In the genomic region with DNA sequence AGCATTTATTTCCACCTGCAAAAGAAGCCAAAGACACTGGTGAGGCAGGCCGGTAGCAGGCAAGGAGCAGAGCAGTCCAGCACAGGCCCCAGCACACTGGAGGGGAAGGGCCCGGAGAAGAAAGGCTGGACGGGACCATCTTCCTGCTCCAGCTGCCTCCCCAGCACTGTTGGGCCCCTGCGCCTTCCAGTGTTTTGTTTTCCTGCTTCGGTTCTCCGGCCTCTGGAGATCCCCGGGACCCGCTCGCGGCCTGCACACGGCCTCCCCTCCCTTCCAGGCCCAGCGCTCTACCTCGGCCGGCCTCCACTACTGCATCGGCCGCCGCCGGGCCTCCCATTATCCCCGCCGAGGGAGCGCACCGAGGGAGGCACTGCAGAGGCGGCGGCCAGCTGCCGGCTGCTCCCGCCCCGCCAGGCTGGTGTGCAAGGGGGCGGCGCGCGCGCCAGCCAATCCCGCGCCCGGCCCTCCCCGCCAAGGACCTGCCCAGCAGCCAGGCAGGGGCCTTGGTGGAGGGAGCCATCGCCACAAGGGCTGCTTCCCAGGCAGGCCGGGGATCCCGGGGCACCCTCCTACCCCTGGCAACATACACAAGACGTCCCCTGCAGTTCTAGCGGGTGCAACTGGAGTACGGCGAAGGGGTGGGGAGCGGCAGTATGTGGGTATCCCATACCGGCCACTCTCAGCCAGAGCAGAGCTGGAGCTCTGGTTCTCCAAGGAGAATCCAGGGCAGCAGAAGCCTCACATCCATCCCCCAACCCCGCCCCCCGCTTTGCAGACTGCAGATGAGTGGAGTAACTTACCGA, we compare ENCODE assay signal across 8 mouse cellular contexts. TPM values are rescaled to one million over a fixed set of nuclear protein-coding genes. Genes with fewer than 3 reads are reported as not detected.
A peak's percentile ranks its signal among the peaks of the same experiment; 100 is the strongest.
DNase-seq lines count a peak whose midpoint lies in the region; ATAC-seq lines count a peak whose summit lies in the region.

No protein-coding gene starts in this region.

- peak overlapping the region; percentile 88 for H3K4me2 ChIP-seq in hindbrain, embryonic 13.5 days

- WGBS in hindbrain, embryonic 13.5 days: under 1% methylated on average over 44 of the region's 48 CpGs

- H3K4me1 ChIP-seq in hindbrain, embryonic 13.5 days (replicated peaks): peaks cover 89% of the 10 kb centered on the region

- H3K36me3 ChIP-seq in hindbrain, embryonic 13.5 days: peaks cover 9% of the 10 kb centered on the region

- peak; percentile 87 for ATAC-seq in hindbrain, embryonic 13.5 days (ENCODE audit: low FRiP score)

- peak; percentile 77 for DNase-seq in T-cell, adult 2 months (ENCODE audit: low spot score)
- DNase-seq in cerebellum, postnatal 36 days: peak; percentile 77 to 86
- DNase-seq in frontal cortex, postnatal 25 days (ENCODE audit: low spot score in 2 of 2): peak; percentile 70 to 77
- peak; percentile 70 to 83 for DNase-seq in layer of hippocampus, postnatal 25 days (ENCODE audit: extremely low spot score in 1 of 2, low spot score in 1 of 2)
- DNase-seq in lung, postnatal 14 days: peak; percentile 89
- peak; percentile 94 for DNase-seq in ovary, postnatal 36 days (ENCODE audit: low spot score)
- DNase-seq in thymus, postnatal 10 days (ENCODE audit: low spot score in 2 of 2): peak; percentile 71 to 80

- peak overlapping the region; percentile 94 for H3K9ac ChIP-seq in hindbrain, embryonic 13.5 days

- H3K4me3 ChIP-seq in hindbrain, embryonic 13.5 days: peak overlapping the region; percentile 82

- H3K27ac ChIP-seq in hindbrain, embryonic 13.5 days: peak overlapping the region; percentile 99

- H3K27me3 ChIP-seq in hindbrain, embryonic 13.5 days: no peaks in the 10 kb centered on the region

- H3K9me3 ChIP-seq in hindbrain, embryonic 13.5 days: no peaks in the 10 kb centered on the region

RNA-seq across cellular contexts. Expression of a gene that starts 17.4 kb away (rescaled TPM):
- 69.8 and 75.4 TPM in 2 replicates for polyA plus RNA-seq in hindbrain, embryonic 13.5 days (2015; fragmentation: Nextera tagmentation; extraction: Ambion mirVana)
- 10 to 100 TPM; 69.2 to 83.9 TPM for total RNA-seq in layer of hippocampus, postnatal 25 days (2021)

Comparison
In these comparisons a context has a peak if more than half of its experiments do, and no peak if none do; other contexts are left out.
1. Peak in every context shown above with its lines: DNase-seq, ATAC-seq, H3K4me3 ChIP-seq and H3K27ac ChIP-seq.